Mouse (Mus musculus): ENCODE measurements around the gene Gm43951.

The Gm43951 gene

DNA sequence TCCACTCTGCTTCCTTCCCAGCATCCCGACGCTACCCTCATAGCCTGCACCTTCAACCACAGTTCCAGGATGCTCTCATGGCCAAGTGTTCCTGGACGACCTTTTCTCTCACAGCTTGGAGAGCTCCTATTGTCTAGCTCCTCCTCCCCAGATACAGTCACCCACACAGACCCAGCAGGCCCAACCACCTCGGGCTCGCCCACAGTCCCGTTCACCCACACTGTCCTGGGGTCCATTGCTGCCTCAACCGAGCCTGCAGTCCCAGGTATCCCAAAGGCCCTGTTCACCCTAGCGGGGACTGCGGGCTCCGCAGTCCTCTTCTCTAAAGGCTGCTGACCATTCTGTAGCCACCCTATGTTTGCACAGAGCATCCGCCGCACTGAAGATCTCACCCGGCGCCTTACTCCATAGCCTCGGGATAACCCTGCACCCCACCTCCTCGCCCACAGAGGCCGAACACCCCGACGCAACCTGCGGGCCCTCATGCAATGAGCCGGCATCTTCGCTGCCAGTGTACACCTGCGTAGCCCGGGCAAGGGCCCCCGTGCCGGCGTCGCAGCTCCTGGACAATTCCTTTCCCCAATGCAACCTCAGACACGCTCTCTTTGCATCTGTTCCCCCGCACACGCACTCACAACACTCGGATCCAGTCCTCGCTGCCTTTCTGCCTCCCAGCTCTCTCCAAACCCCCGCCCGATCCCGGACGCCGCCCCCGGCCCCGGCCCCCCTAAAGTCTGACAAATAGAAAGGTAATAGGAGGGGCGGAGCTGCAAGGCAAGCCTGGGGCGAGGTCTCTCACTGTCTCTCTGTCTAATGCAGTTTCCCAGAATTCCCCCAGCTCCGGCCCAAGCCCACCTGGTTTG, at the start of gene Gm43951:
TSS of gene Gm43951 (minus strand) at position 500 of the 863 bp plus-strand sequence.
- DNase-seq: peak; percentile 45

DNA sequence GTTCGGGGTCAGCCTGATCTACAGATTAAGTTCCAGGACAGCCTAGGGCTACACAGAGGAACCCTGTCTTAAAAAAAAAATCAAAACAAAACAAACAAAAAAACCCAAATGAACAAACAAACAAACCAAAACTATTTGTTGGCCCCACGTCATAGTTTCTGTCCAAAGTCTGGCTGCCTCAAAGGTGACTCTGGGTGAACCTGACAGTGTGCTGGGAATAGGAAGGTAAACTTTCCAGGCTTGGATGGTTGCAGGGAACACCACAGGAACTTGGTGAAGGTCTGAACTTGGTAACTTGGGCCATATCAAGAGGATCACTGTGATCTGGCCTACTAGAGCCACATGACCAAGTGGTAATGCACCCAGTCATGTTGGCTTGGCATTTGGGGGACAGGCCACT, 49.8 kb upstream of the Gm43951 start:
- DNase-seq: no peak

DNA sequence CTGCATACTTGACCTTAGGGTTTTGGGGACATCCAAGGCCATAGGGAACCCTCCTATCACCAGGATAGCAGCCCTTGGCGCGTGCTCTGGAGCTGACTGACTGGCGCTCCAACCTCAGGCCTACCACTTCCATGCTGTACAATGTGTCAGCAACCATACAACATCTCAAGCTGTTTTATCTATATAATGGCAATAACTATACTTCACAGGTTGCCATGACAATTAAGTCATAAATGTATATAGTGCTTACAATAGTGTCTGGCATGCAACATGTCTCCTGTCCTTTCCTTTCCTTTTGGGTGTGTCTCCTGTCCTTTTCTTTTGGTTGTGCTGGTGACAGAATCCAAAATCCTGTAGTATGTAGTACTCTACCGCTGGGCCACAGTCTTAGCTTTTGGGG, 49.0 kb upstream of the Gm43951 start:
- DNase-seq: no peak

DNA sequence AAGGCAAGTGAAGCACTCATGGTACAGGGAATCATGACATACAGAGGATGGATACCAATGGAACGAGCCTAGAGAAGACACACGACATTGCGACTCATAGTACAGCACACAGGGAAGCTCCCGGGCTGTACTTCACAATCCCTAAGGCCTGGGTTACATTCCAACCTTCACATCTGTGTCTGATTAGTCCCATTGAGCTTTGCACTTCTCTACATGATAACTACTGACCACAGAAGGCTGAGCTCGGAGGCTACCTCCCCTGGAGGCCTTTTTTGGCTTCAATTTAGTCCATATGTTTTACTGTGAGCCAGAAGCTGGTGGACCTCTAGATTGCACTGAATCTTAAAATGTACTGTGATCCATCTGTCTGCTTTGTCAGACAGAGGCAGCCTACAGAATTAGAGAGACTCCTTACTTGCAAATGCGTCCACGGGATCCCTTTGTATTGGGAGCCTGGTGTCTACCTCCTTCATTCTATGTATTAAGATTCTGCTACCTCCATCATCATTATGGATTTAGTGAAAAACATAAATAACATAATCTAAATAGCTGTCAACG, 38.6 kb upstream of the Gm43951 start:
- no peak for DNase-seq

DNA sequence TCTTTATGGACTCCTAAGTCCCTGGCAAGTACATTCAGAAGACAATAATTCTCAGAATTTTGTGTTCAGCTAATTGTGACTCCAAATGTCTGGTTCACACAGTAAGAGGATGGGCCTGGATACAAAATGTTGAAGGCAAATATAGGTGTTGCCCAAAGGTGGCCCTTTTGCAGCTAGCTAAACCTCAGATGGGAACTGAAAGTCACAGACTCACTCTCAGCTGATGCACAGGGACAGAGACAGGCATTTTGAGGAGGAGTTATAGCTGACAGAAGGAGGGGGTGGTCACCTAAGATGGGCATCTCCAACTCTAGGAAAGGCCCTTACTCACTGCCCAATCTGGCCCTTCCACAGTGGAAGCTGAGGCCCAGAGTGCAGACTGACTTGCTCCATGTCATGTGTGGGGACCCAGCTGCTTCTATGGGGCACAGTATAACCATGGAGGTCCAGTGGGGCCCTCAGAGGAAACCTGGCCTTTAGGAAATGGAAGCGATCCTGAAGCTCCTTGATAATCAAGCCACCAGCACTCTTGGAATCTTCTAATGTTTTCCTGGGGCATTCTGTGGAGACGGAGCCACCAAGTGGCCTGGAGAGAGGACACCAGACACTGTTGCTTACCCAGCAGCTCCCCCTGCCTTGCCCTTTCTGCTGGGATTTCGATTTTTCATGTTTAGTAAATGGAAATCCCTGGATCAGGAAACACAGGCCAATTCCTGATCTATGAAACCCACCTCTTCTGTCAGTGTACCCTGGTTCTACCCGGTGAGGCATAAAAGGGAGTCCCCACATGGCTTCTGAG, 33.6 kb upstream of the Gm43951 start:
- no peak for DNase-seq

DNA sequence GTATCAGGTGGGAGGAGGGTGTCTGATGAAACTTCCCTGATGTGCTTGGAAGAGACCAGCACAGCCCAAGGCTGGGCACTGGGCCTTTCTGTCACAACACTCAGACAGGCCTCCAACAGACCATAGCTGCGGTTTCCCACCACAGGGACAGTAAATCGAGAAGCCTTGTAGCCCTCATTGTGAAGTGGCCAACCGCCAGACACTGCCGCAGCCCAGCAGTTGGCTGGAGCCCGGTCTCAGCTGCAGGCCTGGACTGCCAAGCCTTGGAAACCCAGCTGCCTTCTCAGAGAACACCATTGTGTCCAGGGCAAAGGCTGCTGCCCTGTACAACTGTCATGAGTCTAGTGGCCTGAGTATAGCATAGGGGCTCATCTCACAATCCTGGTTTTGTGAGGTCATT, 27.4 kb upstream of the Gm43951 start:
- no peak for DNase-seq

DNA sequence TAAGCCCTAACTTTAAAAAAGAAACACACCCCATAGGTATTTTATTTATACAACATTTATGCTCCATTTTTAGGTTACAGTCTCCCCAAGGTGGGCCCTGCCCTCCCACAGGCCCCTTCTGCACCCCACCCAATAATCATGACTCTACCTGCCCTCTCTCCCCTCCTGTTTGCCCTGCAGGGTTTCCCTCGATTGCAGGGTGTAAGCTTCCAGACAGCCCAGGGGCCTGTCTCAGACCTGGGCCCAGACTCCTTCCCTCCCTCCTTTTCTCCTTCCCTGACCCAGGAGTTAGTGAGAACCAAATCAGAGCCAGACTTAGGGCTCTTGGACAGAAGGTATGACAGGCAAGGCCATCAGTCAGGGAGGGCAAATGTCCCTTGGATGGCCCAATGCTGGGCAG, 26.4 kb upstream of the Gm43951 start:
- no peak for DNase-seq

DNA sequence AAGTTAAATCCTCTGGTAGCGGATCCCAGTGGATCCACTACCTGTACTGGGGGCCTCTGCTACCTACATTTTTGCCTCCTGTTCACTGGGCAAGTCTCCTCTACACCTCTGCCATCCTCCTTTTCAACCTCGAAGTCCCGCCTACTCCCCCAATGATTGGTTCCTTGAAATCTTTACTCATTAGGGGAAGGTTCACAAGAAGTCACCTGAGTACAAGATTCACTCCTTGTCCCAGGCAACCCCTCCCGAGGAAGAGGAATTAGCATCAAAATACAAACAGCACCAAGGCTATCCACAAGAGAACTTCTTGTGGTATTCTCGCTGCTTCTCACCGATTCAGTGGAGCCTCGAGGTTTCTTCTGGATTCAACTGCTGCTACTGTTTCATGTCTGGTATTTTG, 25.4 kb upstream of the Gm43951 start:
- no peak for DNase-seq

DNA sequence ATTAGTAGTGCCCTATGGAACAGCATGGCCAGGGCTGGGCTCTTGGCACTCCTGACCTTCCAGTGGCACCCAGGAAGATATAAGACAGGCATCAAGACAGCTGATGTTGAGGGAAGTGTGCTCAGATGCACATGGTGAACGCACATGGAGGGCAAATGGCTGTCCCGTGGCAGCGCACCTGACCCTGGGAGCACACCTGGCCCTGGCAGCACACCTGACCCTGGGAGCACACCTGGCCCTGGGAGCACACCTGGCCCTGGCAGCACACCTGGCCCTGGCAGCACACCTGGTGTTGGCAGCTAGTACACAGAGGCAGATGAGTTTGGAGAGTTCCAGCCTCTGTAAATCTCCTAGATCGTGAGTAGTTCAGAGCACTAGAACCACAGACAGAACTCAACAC, 21.9 kb upstream of the Gm43951 start:
- no peak for DNase-seq

DNA sequence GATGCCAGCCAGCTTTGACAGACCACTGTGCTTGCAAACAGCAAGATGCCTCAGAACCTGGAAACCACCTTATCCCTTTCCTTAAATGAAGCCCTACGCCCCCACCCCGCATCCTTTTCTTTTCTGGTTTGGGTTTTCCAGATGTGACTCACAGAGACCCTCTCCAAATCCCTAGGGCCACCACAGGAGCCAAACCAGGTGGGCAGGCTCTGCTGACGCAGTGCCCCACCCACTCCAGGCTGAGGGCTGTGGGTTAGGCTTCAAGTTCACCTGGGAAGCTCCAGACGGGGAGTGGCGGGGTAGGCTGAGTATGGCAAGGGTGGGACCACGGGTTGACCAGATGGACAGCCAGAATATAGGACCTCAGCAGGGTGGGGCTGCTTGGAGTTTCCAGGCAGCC, 20.3 kb upstream of the Gm43951 start:
- no peak for DNase-seq

DNA sequence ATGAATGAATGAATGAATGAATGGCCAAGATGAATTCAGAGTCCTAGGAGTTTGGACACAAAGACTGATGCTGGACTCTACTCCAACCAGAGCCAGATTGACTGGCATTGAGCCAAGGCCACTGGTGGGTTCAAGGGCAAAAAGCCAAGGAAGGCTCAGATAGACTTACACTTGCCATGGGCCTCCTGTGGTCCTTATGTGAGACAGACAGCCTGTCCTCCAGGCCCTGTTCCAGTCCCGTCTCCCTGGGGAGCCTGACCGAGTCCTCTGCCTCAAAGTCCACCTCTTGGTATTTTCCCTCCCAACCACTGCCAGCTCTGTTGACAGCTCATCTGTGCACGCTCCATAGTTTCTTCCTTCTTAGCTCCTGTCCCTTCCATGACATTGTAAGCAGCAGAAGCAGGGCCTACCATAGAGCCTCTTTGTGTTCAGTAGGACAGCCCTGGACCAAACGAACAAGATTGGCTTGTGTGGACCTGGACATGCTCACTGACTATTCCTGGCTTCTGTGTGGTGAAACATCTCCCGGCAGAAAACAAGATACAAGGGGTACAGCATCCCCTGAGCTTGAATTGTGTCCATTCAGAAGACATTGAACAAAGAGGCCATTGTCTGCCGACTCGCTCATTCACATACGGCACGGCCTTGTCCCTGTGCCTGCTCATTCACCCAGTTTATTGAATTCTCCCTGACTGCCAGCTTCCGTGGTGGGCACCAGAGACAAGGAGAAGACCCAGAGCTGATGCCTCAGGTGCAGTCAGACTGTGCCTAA, 19.6 kb upstream of the Gm43951 start:
- no peak for DNase-seq

DNA sequence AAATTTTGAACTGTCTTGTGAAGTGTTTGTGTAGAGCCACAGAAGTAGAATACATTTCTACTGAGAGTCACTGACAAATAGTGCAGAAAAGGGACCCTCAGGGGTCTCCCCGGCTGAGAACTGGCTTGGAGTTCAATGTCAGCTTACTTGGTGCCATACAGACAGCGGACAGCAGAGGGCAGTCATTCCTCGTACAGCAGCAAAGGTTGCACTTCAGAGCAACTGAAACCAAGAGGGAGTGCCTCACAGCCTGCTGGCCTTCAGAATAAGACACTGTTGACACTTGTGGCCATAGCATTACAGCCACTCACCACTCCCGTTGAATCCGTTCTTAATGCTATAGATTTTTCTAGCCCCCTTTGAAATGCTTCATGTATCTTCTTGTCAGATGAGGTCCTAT, 18.2 kb upstream of the Gm43951 start:
- DNase-seq: peak; percentile 82

DNA sequence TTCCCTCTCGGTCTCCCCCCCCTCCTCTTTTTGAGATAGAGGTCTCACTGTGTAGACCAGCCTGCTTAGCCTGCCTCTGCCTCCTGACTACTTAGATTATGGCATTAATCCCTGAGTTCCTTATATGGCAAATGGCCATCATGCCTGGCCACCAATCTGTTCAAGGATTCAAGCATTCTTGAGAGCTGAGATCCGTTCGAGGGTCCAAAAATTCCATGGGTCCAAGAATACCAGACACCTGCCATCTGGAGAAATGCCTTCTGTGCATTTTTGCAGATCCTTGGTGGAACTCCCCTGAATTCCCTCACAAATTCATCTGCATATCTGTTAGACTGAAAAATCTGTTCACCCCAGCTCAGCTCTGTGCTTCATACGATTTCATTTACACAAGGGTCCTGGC, 16.8 kb upstream of the Gm43951 start:
- no peak for DNase-seq

DNA sequence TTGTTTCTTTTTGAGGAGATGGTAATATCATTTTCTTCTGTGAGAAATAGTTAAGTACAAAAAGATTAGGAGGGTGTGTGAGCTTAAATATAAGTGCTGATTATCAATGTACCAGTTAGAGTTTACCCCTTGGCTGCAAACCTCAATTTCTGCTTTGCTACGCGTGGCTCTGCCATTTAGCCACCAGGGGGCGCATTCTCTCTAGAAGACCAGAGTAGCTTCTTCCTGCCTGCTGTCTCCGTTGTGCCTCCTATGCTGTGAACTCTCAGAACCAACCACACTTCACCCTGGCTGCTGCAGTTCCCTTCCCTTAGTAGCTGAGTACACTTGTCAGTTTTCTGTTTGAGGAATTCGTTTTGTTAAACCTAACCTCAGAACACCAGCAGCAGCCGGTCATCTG, 14.6 kb upstream of the Gm43951 start:
- DNase-seq: peak; percentile 81

DNA sequence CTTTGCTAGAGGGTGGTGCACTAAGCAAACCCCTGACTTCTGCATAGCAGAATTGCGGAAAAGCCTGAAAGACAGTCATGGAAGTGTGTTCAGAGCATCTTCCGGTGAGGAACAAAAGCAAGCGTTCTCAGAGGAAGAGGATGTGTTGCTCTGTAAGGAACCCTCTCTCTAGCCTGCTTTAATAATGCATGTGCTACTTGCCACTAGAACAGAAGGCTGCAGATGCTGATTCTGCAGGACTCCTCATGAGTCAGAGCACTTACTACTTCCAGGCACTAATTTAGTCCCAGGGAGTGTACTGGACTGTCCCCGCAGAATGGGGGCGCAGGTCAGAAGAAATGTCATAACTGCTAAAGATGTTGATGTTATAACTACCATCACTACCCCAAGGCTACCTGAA, 10.5 kb upstream of the Gm43951 start:
- DNase-seq: no peak

DNA sequence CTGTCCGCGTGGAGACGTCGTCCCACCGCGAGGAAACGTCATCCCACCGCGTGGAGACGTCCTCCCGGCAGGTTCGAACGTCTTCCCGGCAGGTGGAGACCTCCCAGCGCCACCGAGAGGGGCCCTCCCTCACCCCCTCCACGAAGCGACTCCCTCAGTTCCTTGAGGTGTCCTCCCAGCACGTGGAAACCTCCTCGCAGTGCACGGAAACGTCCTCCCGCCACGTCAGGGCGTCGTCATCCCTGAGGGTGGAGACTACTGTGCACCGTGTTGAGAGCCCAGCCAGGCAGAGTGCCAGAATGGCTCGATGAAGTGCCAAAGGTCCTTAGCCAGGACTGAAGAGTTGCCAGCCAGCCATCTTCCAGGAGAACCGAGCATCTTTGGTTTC, 8.8 kb upstream of the Gm43951 start, which contains the start of gene Med31:
TSS of gene Med31 (minus strand) at position 183 of the 388 bp plus-strand sequence.
- DNase-seq: peak; percentile 84

DNA sequence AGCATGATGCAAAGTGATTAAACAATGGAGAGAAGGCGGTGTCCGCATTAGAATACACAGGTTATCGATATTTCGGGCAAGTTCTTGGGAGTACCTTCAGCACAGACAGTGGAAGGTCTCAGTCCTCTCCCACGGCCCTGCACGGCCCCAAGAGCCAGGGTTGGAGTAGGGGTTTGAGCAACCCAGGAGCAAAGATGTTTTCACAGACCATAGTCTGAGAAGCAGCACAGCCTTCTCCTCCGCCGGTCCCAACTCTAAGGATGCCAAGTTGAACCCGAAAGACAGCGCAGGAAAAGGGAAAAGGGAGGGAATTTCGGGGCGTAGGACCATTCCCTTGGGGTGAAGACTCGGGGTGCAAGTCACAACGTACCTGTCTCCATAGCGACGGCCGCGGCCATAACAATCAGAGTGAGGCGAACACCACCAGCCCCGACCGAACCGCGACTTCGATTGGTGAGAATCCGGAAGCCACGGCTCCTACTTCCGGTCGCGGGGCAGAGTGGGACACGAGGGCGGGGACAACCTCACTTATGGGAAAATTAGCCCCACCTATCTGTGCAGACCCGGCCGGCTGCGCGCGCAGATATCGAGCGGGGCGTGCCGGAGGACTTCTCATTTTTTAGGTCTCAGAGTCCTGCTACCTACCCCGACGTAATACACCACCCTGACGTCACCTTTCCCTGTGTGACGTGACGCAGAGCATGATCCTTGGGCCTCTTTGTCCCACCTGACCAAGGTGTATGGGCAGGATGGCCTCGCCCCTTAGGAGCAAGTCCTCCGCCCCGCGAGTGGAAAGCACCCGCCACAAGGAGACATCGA, 8.2 kb upstream of the Gm43951 start:
- DNase-seq: peak; percentile 97

DNA sequence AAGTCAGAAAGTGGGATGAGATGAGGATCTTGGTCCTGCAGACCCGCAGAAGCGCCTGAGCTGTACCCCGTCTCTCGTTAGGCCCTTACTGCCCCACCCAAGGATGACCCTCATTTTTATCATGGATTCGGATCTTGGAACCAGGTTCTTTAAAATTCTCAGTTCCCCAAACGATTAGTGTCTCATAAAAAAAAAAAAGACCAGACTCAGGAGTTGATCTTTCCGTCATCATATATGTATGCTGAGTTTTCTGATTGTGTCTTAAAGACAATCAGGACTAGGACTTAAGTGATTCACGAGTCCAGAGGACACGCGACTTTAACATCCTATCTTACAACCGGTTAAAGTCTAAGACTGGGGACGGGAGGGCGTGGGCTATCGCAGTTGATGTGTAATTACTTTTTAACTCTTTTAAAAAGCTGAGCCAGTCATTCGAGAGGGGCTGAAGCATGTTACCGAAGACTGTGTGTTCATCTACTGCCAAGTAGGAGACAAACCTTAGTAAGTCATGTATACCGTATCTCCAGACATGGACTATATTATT, 1.3 kb upstream of the Gm43951 start:
- no peak for DNase-seq

DNA sequence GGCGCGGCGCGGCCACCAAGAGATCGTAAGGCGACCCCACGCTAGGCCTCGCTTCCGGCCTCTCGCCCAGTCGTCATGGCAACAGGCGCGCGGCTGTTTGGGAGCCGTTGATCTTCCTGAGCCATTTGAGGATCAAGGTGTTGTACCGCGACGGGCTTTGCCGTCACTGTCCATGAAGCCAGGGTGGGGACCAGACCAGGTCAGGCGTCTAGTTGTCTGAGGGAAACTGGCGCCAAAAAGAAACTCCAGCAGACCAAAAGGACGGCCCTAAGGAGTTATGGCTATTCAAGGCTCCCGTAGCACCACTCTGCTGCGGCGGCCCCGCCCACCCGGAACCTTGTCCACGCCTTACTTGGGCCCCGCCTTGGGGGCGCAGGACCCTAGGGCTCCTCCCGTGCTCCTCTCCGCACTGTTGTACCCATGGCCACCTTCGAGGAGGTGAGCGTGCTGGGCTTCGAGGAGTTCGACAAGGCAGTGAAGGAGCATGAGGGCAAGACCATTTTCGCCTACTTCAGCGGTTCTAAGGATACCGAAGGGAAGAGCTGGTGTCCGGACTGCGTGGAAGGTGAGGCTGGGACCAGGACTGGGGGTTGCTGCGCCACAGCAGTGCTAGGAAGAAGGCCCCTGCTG, 679 bp upstream of the Gm43951 start, which contains the start of the genes 4933427D14Rik and Txndc17:
TSS of gene 4933427D14Rik (minus strand) at position 256 of the 630 bp plus-strand sequence.
TSS of gene Txndc17 (plus strand) at position 344 of the 630 bp plus-strand sequence.
- peak; percentile 91 for DNase-seq

DNA sequence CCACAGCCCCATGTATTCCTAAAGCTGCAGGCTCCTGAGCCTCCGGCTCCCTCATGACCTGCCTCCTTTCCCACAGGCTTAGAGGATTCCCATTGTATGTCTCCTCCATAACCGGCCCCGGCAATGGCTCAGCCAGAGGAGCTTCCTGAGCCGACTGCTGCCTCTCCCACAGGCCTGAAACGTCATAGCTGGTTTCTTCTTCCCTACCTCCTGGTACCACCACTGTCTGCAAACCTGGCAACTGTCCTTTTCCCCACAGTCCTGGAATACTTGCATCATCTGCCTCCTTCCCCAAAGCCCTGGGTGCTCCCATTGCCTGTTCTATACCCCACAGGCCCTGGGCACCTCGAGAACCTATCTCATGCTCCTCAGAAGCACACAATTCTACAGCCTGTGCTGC, 1.4 kb downstream of the Gm43951 start:
- no peak for DNase-seq

DNA sequence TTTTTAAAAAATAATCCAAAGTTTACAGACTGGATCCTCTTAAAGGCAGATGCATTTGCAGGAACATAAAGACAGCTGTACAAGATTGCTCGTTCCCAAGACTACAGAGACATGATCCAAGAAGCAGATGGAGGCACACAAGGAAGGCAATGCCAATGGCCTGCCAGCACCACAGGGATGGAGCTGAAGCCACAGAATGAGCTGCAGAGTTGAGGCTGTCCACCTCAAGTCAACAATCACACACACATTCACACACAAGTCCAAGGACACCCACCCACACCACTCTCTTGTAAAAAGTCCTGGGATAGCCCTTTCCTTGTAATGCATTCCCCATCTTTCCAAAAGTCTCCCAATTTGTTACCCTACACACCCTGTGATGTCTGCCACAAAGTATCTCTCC, 3.2 kb downstream of the Gm43951 start:
- DNase-seq: no peak
